Comparison of ENCODE assay signal across 16 mouse cellular contexts in genomic region chr1:25115512-25115911, GRCm38 (mm10).
"Had no signal": no experiment of that assay in that cellular context is flagged by ENCODE, and none has a peak within 500 bp of the region (broad histone marks: within the 10 kb centered on the region; RNA-seq: fewer than 3 reads in every experiment).

No protein-coding gene starts in this region.

- H3K4me2 ChIP-seq: kidney, embryonic 15.5 days; liver, embryonic 13.5 days; midbrain, embryonic 13.5 days; neural tube, embryonic 13.5 days; stomach, embryonic 15.5 days had no signal

- H3K9me3 ChIP-seq: kidney, embryonic 15.5 days; liver, embryonic 13.5 days; midbrain, embryonic 13.5 days; neural tube, embryonic 13.5 days; stomach, embryonic 15.5 days had no signal

- H3K4me3 ChIP-seq: kidney, embryonic 15.5 days; left cerebral cortex, adult 2 months; liver, embryonic 13.5 days; midbrain, embryonic 13.5 days; myocyte; neural tube, embryonic 13.5 days; stomach, embryonic 15.5 days had no signal

- DNase-seq: kidney, adult 11 months; kidney, adult 8-10 months; kidney, postnatal 10 days; kidney, postnatal 36 days; layer of hippocampus, postnatal 36 days; liver, embryonic 13.5 days; retina, postnatal 1 day; right cerebral cortex, postnatal 25 days; spleen, adult 18-20 months; thymus, postnatal 25 days had no signal

- H3K9ac ChIP-seq: kidney, embryonic 15.5 days; liver, embryonic 13.5 days; midbrain, embryonic 13.5 days; neural tube, embryonic 13.5 days; stomach, embryonic 15.5 days had no signal

- H3K36me3 ChIP-seq: kidney, embryonic 15.5 days; liver, embryonic 13.5 days; stomach, embryonic 15.5 days had no signal

- ATAC-seq: midbrain, embryonic 13.5 days had no signal

- H3K27me3 ChIP-seq: kidney, embryonic 15.5 days; liver, embryonic 13.5 days; midbrain, embryonic 13.5 days; neural tube, embryonic 13.5 days; stomach, embryonic 15.5 days had no signal

- H3K4me1 ChIP-seq: kidney, embryonic 15.5 days; liver, embryonic 13.5 days; midbrain, embryonic 13.5 days; neural tube, embryonic 13.5 days; stomach, embryonic 15.5 days had no signal

- H3K27ac ChIP-seq: kidney, embryonic 15.5 days; left cerebral cortex, adult 2 months; liver, embryonic 13.5 days; midbrain, embryonic 13.5 days; neural tube, embryonic 13.5 days; stomach, embryonic 15.5 days had no signal
